Mouse (Mus musculus): Measurements from ENCODE around the gene Cxadr.
A peak's percentile ranks its signal among the peaks of the same experiment; 100 is the strongest.

GRCm38 (mm10) chr16:78274825-78275455 lies 26.3 kb upstream of the Cxadr start:
- TF ChIP-seq EP300 (IDR thresholded peaks at IDR 0.05; ENCODE audit: insufficient read depth, low read depth, low read length) = no peak
- TF ChIP-seq POLR2A (IDR thresholded peaks at IDR 0.05; ENCODE audit: insufficient read depth, low read depth, low read length) = peak; percentile 61
- no peak for TF ChIP-seq CTCF (IDR thresholded peaks at IDR 0.05)

Data from heart, adult 2 months (tissue).